Mouse (Mus musculus): ENCODE data around the gene Hcfc2.
A peak's percentile ranks its signal among the peaks of the same experiment; 100 is the strongest.

GRCm38 (mm10) chr10:82763840-82764631 lies 68.1 kb downstream of the Hcfc2 start, which contains the start of gene Nfyb:
- TF ChIP-seq POLR2A (IDR thresholded peaks at IDR 0.05; ENCODE audit: control insufficient read depth, extremely low read depth, insufficient read depth, low read length, poor library complexity) (peak; percentile 93), CTCF (IDR thresholded peaks at IDR 0.05; ENCODE audit: borderline replicate concordance, control insufficient read depth, extremely low read depth, insufficient read depth, low read length, poor library complexity) (no peak)
